Mouse (Mus musculus) lung, adult 2 months (tissue): ENCODE data around the gene Tnfaip2. TPM values are rescaled to one million over a fixed set of nuclear protein-coding genes. Genes with fewer than 3 reads are reported as not detected.

Source experiments
- DNase-seq: peaks from one replicate; pipeline ENCODE4 v3.0.0; 2022
- H3K4me1 ChIP-seq: fragments of 200-500 bp; 2 replicates; pipeline ENCODE4 v1.6.1; 2011; ENCODE audit warnings: low read length; ENCODE audit not compliant: control insufficient read depth, insufficient read depth
- H3K4me3 ChIP-seq: fragments of 200-500 bp; replicated peaks from 2 replicates; pipeline ENCODE3; 2011; ENCODE audit warnings: low read depth, mild to moderate bottlenecking, control low read depth, low read length; ENCODE audit errors: extremely low read depth
- CTCF ChIP-seq: fragments of 200-500 bp; IDR thresholded peaks from 2 replicates; pipeline ENCODE4 v1.5.1; 2011; ENCODE audit warnings: mild to moderate bottlenecking, low read length, control low read depth; ENCODE audit not compliant: insufficient read depth
- POLR2A ChIP-seq: fragments of 200-500 bp; IDR thresholded peaks from 2 replicates; pipeline ENCODE4 v1.6.1; 2011; ENCODE audit warnings: low read depth, mild to moderate bottlenecking, control low read depth, low read length, borderline replicate concordance; ENCODE audit errors: extremely low read depth
- WGBS: fragments of 180-500 bp; shearing (Covaris S2); methylation state at CpG from one replicate; pipeline ENCODE4 v1.1.7; 2018; 5-methylcytosine and 5-hydroxymethylcytosine counted together
- polyA plus RNA-seq: library from polyadenylated mRNA; depleted of rRNA; stranded (reverse); fragments of >200 nt; gene quantifications from 2 replicates; pipeline ENCODE4 v1.2.3, GENCODE M21; 2012

Tnfaip2 gene
- polyA plus RNA-seq, 1 experiment, result 43.6 TPM

GRCm38 (mm10) chr12:111445161-111445889, 3.1 kb downstream of the Tnfaip2 start:
- no peak for TF ChIP-seq CTCF
- no peak for TF ChIP-seq POLR2A
- 45% methylated on average over 52 of the region's 52 CpGs for WGBS
- no peak for DNase-seq
- Histone ChIP-seq H3K4me1 (peaks cover 11% of the 10 kb centered on the region; the same call in 1 of the 2 replicates), H3K4me3 (no peak overlapping the region)

GRCm38 (mm10) chr12:111445890-111446613, 3.8 kb downstream of the Tnfaip2 start:
- 49% methylated on average over 27 of the region's 27 CpGs for WGBS
- no peak for DNase-seq
- no peak for TF ChIP-seq CTCF
- TF ChIP-seq POLR2A, result no peak
- Histone ChIP-seq H3K4me3 (no peak overlapping the region), H3K4me1 (peaks cover 11% of the 10 kb centered on the region; the same call in 1 of the 2 replicates)

- WGBS, result 74% methylated on average over 5 of the region's 5 CpGs
- no peak for DNase-seq
- Histone ChIP-seq H3K4me1 (peaks cover 11% of the 10 kb centered on the region; the same call in 1 of the 2 replicates), H3K4me3 (no peak overlapping the region)
- TF ChIP-seq POLR2A (no peak), CTCF (no peak)
Observed at GRCm38 (mm10) chr12:111446745-111447144, 4.5 kb downstream of the Tnfaip2 start.

GRCm38 (mm10) chr12:111447350-111447749, 5.1 kb downstream of the Tnfaip2 start:
- Histone ChIP-seq H3K4me1 (peaks cover 8% of the 10 kb centered on the region; the same call in 1 of the 2 replicates), H3K4me3 (no peak overlapping the region)
- 71% methylated on average over 9 of the region's 9 CpGs for WGBS
- DNase-seq, result no peak
- TF ChIP-seq POLR2A, result no peak
- TF ChIP-seq CTCF, result no peak

GRCm38 (mm10) chr12:111447898-111448760, 5.9 kb downstream of the Tnfaip2 start:
- TF ChIP-seq POLR2A (no peak), CTCF (no peak)
- DNase-seq, result no peak
- Histone ChIP-seq H3K4me1 (peaks cover 8% of the 10 kb centered on the region; the same call in 1 of the 2 replicates), H3K4me3 (no peak overlapping the region)
- WGBS, result 78% methylated on average over 22 of the region's 22 CpGs

- DNase-seq, result no peak
- H3K4me3 ChIP-seq, result no peak overlapping the region
- no peak for TF ChIP-seq POLR2A
- no peak for TF ChIP-seq CTCF
- peaks cover 8% of the 10 kb centered on the region; the same call in 1 of the 2 replicates for H3K4me1 ChIP-seq
- 36% methylated on average over 13 of the region's 14 CpGs for WGBS
Observed at GRCm38 (mm10) chr12:111448931-111449705, 6.8 kb downstream of the Tnfaip2 start.

GRCm38 (mm10) chr12:111450359-111450758, 8.1 kb downstream of the Tnfaip2 start:
- TF ChIP-seq POLR2A, result no peak
- no peak for TF ChIP-seq CTCF
- H3K4me1 ChIP-seq, result peaks cover 8% of the 10 kb centered on the region; the same call in 1 of the 2 replicates
- WGBS, result 23% methylated on average over 6 of the region's 6 CpGs
- no peak for DNase-seq
- no peak overlapping the region for H3K4me3 ChIP-seq

GRCm38 (mm10) chr12:111451561-111451960, 9.3 kb downstream of the Tnfaip2 start:
- no peak overlapping the region for H3K4me3 ChIP-seq
- DNase-seq, result no peak
- TF ChIP-seq CTCF (no peak), POLR2A (no peak)
- 87% methylated on average over 7 of the region's 7 CpGs for WGBS
- peaks cover 8% of the 10 kb centered on the region; the same call in 1 of the 2 replicates for H3K4me1 ChIP-seq

- WGBS, result 42% methylated on average over 4 of the region's 4 CpGs
Observed at GRCm38 (mm10) chr12:111454021-111454420, 11.8 kb downstream of the Tnfaip2 start.

More at GRCm38 (mm10) chr12:111454021-111454420, 11.8 kb downstream of the Tnfaip2 start:
- Histone ChIP-seq H3K4me1 (peaks cover 8% of the 10 kb centered on the region; the same call in 1 of the 2 replicates), H3K4me3 (no peak overlapping the region)
- no peak for DNase-seq
- TF ChIP-seq POLR2A (no peak), CTCF (no peak)
